Mouse (Mus musculus): Measurements from ENCODE around the gene Slc6a6.

The Slc6a6 gene

GRCm38 (mm10) chr6:91795640-91796039 lies 111.8 kb downstream of the Slc6a6 start:
- DNase-seq: no peak

DNA sequence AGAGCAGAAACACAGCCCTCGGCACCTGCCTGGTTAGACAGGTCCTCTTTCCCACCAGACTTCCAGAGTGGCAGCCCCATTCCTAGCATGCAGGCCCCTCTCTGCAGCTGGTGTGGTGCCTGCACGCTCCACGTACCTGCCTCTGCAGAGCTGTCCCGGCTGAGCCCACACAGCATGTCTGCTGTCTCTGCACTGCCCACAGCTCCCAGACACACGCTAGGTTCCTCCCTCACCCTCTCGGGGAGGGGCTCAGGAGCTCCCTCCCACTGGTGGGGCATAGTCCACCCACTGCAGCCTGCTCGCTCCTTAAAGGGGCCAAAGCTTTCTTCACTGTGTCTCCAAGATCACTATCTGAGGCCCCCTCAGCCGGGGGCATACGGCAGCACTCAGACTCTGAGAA lies 112.2 kb downstream of the Slc6a6 start:
- no peak for DNase-seq

DNA sequence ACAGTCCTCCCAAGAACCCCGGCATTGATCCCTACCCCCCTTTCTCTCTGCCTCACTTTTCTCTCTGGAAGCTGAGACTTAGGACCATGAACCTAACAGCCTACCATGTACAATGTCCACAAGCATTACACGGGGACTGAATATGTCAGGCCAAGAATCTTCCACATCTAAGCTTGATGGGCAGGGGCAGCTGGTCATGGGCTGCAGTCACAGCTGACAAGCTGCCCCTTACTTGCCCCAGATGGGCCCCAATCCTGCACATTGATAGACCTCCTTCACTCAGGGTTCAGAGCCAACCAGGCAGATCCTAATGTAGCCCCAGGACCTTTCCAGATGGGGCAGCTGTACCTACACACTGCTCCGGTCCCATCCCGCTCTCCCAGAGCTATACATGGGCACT lies 112.9 kb downstream of the Slc6a6 start:
- no peak for DNase-seq

DNA sequence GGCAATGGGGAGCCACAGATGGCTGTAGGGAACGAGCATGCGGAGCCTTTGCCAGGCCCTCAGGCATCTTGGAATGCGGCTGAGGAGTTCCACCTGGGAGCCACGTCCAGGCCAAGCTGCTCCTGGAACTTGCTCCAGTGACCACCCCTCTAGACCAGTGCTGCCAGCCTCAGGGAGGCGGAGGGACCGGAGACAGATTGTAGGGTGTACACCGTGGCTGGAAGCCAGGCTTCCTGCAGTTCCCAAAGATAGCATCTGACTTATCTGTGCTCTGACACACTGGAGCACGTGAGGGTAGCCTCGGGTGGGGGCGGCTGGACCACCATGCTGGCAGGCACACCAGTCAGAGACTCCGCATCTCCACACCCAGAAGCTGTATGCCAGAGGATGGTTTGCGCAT lies 114.6 kb downstream of the Slc6a6 start:
- DNase-seq: peak; percentile 59 to 63

DNA sequence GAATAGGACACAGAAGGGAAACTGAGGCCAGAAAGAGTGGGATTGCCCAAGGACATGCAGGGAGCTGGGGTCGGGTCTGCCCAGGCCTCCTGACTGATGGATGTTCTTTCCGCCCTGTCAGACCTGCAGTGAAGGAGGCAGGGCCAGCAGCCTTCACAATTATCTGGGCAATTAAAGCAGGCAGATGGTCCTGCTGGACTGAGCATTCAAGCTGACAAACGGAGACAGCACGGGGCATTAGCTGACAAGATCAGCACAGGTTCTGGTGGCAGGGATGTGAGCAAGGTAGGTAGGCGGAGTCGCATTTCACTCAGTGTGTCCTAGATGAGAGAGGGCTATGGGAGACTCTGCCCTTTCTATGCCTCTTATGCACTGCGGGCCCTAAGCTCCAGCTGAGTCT lies 120.3 kb downstream of the Slc6a6 start:
- DNase-seq: peak; percentile 52 to 58

- DNase-seq: no peak
Measured at GRCm38 (mm10) chr6:91807169-91807568, 123.3 kb downstream of the Slc6a6 start.

GRCm38 (mm10) chr6:91808022-91808421 lies 124.2 kb downstream of the Slc6a6 start:
- no peak for DNase-seq
